Comparison of ENCODE assay signal across 11 mouse cellular contexts in the genomic region with DNA sequence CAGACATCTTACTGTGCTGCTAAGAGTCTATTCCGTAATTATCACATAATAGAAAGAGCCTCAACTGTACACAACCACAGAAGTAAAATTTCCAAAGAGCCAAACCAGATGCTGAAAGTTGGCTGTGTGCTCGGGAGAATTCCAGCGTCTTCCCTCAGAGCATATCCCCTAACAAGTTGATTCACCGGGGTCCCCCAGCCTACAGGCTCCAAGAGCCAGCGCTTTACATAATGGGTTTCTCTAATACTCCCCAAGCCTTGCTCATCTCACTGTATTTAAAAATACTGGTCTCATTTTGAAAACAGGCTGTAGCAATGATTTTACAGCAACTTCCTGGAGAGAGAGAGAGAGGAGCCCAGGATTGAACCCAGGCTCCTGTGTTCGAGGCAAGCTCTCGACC. TPM values are rescaled to one million over a fixed set of nuclear protein-coding genes. Genes with fewer than 3 reads are reported as not detected.
DNase-seq lines count a peak whose midpoint lies in the region; ATAC-seq and TF ChIP-seq lines count a peak whose summit lies in the region.
"Had no signal": no experiment of that assay in that cellular context is flagged by ENCODE, and none has a peak within 500 bp of the region (broad histone marks: within the 10 kb centered on the region; RNA-seq: fewer than 3 reads in every experiment).

No protein-coding gene starts in this region.

- peak; percentile 17 for DNase-seq in kidney, adult 9 months
- DNase-seq in kidney, postnatal 4 days = no peak
- DNase-seq in cerebellum, postnatal 14 days = no peak
- no peak for DNase-seq in embryo, embryonic 10 days (ENCODE audit: low spot score)
- no peak for DNase-seq in kidney, postnatal 36 days
- DNase-seq: thymus, adult 2 months had no signal

- H3K9ac ChIP-seq in hindbrain, embryonic 16.5 days (ENCODE audit: low read depth, low read length) = peak overlapping the region; percentile 19; the same call in 1 of the 2 replicates
- no peak overlapping the region for H3K9ac ChIP-seq in midbrain, embryonic 16.5 days (ENCODE audit: low read depth, low read length)

- ATAC-seq in hindbrain, embryonic 16.5 days = no peak
- no peak for ATAC-seq in midbrain, embryonic 16.5 days
- ATAC-seq: Patski had no signal

- no peaks in the 10 kb centered on the region for H3K27me3 ChIP-seq in hindbrain, embryonic 16.5 days (replicated peaks; ENCODE audit: control insufficient read depth, insufficient read depth, low read length)
- H3K27me3 ChIP-seq in midbrain, embryonic 16.5 days (ENCODE audit: control insufficient read depth, insufficient read depth, low read depth, low read length) = no peaks in the 10 kb centered on the region
- H3K27me3 ChIP-seq: Patski had no signal

- no peaks in the 10 kb centered on the region for H3K36me3 ChIP-seq in hindbrain, embryonic 16.5 days (ENCODE audit: control insufficient read depth, insufficient read depth, low read length)
- H3K36me3 ChIP-seq in midbrain, embryonic 16.5 days (ENCODE audit: control insufficient read depth, insufficient read depth, low read length) = no peaks in the 10 kb centered on the region

- WGBS in hindbrain, embryonic 16.5 days = 46% methylated on average over 7 of the region's 7 CpGs
- 42% methylated on average over 7 of the region's 7 CpGs for WGBS in midbrain, embryonic 16.5 days

- no peak for TF ChIP-seq CTCF in cortical plate, adult 2 months (IDR thresholded peaks at IDR 0.05; ENCODE audit: extremely low read depth, insufficient read depth, low read length)

- peak overlapping the region; percentile 91 for H3K4me2 ChIP-seq in hindbrain, embryonic 16.5 days (ENCODE audit: low read length)
- peak overlapping the region; percentile 80 for H3K4me2 ChIP-seq in midbrain, embryonic 16.5 days (ENCODE audit: low read length)

- H3K9me3 ChIP-seq in hindbrain, embryonic 16.5 days (ENCODE audit: control insufficient read depth, low read length) = no peaks in the 10 kb centered on the region
- H3K9me3 ChIP-seq in midbrain, embryonic 16.5 days (replicated peaks; ENCODE audit: control insufficient read depth, low read length, poor library complexity, severe bottlenecking) = no peaks in the 10 kb centered on the region

- TF ChIP-seq POLR2A in cortical plate, adult 2 months (IDR thresholded peaks at IDR 0.05; ENCODE audit: extremely low read depth, insufficient read depth, low read length) = no peak

- H3K4me3 ChIP-seq in cortical plate, adult 2 months (ENCODE audit: insufficient read depth, low read length) = peak overlapping the region; percentile 78
- peak overlapping the region; percentile 90 for H3K4me3 ChIP-seq in hindbrain, embryonic 16.5 days (ENCODE audit: low read length)
- H3K4me3 ChIP-seq in midbrain, embryonic 16.5 days (ENCODE audit: low read depth, low read length) = peak overlapping the region; percentile 66

- peaks cover 8% of the 10 kb centered on the region for H3K4me1 ChIP-seq in cortical plate, adult 2 months (ENCODE audit: control insufficient read depth, insufficient read depth, low read length)
- H3K4me1 ChIP-seq in hindbrain, embryonic 16.5 days (ENCODE audit: control insufficient read depth, insufficient read depth, low read depth, low read length) = peaks cover 17% of the 10 kb centered on the region
- H3K4me1 ChIP-seq in midbrain, embryonic 16.5 days (ENCODE audit: control insufficient read depth, insufficient read depth, low read length) = peaks cover 19% of the 10 kb centered on the region

- 0 out of 2 replicates have a peak overlapping the region, but pooled peaks have one; percentile 21 for H3K27ac ChIP-seq in cortical plate, adult 2 months (ENCODE audit: insufficient read depth, low read length)
- H3K27ac ChIP-seq in hindbrain, embryonic 16.5 days (ENCODE audit: low read depth, low read length) = no peak overlapping the region
- no peak overlapping the region for H3K27ac ChIP-seq in midbrain, embryonic 16.5 days (ENCODE audit: low read length)
- H3K27ac ChIP-seq: macrophage had no signal

RNA-seq across cellular contexts. Expression of gene Nudt4, which starts 2.3 kb away (rescaled TPM):
- 115 and 116 TPM in 2 replicates for polyA plus RNA-seq in cortical plate, adult 2 months (2012; rRNA removed)
- 60.7 and 67.8 TPM in 2 replicates for polyA plus RNA-seq in hindbrain, embryonic 16.5 days (2015; fragmentation: Nextera tagmentation; extraction: Ambion mirVana)
- polyA plus RNA-seq in midbrain, embryonic 16.5 days (2015; fragmentation: Nextera tagmentation; extraction: Ambion mirVana) = 59.9 and 61.0 TPM in 2 replicates

RNA-seq across cellular contexts. Expression of gene Ube2n, which starts 46.7 kb away (rescaled TPM):
- polyA plus RNA-seq in cortical plate, adult 2 months (2012; rRNA removed) = 174 and 179 TPM in 2 replicates
- 387 and 395 TPM in 2 replicates for polyA plus RNA-seq in hindbrain, embryonic 16.5 days (2015; fragmentation: Nextera tagmentation; extraction: Ambion mirVana)
- 372 and 373 TPM in 2 replicates for polyA plus RNA-seq in midbrain, embryonic 16.5 days (2015; fragmentation: Nextera tagmentation; extraction: Ambion mirVana)

RNA-seq across cellular contexts. Expression of gene Mrpl42, which starts 59.9 kb away (rescaled TPM):
- 143 and 161 TPM in 2 replicates for polyA plus RNA-seq in cortical plate, adult 2 months (2012; rRNA removed)
- polyA plus RNA-seq in hindbrain, embryonic 16.5 days (2015; fragmentation: Nextera tagmentation; extraction: Ambion mirVana) = 260 and 270 TPM in 2 replicates
- 237 and 240 TPM in 2 replicates for polyA plus RNA-seq in midbrain, embryonic 16.5 days (2015; fragmentation: Nextera tagmentation; extraction: Ambion mirVana)
